Mouse (Mus musculus) layer of hippocampus, adult 2 months (tissue): ENCODE results near the gene Sem1. TPM values are rescaled to one million over a fixed set of nuclear protein-coding genes. Genes with fewer than 3 reads are reported as not detected.
A peak's percentile ranks its signal among the peaks of the same experiment; 100 is the strongest.
"Not testable (repeated sequence)": the region's sequence is repeated elsewhere in the genome, so short reads cannot be mapped to it uniquely, and the experiment has no call there.

ENCODE experiments used
- DNase-seq, 2 experiments: peaks; one replicate each; pipeline ENCODE4 v3.0.0; 2022; ENCODE audit warnings: low spot score in 2 of 2
- H3K27ac ChIP-seq: fragments of 200-600 bp; 2 replicates; pipeline ENCODE4 v1.8.1; 2022
- H3K4me3 ChIP-seq: fragments of 200-600 bp; 2 replicates; pipeline ENCODE4 v1.8.1; 2022; ENCODE audit warnings: mild to moderate bottlenecking
- CTCF ChIP-seq: fragments of 200-600 bp; conservative IDR thresholded peaks from 2 replicates; pipeline ENCODE4 v1.8.1; 2022; ENCODE audit warnings: antibody characterized with exemption, mild to moderate bottlenecking, moderate library complexity
- total RNA-seq, 2 experiments: library from RNA; stranded (reverse); gene quantifications; 2 replicates each; pipeline ENCODE4 v1.2.3; 2021

Gene Sem1
- total RNA-seq, 2 experiments from 2014 or later = 44.7 to 48.4 TPM

DNA sequence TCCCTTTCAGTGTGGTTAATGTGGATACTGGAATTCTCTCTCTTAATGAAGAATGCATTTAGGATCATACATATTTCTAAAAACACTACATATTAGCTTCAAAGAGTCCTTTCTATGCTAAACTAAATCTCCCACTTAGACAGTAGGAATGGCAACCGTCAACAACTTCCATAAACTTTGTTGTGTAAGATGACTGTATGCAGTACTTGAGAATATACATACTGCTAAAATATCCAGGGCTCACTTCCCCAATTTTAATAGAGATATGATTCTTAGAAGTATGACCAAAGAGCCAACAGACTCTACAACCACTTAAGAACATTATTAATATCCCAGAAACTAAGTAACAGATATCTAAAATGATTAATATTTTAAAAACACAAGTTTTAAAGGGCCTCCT is 20.8 kb downstream of the Sem1 start:
- no peak overlapping the region for H3K27ac ChIP-seq
- TF ChIP-seq CTCF = no peak
- H3K4me3 ChIP-seq = no peak overlapping the region
- DNase-seq = no peak

DNA sequence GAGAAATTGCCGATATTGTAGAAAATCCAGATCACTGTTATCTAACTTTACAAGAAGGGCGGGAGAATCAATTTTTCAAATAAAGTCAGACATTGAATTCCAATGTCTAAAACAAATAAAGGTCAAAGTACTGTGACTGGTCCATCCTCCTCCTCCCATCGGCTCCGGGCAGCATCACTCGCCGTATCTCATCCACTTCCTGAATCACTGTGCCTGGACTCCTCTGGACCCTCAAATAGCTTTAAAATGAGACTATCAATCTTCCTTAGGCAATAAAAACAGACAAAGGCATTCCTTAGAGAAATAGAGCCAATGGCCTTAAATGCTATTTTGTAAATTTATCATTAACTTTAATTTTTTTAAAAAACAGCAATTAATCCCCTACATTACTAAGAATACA is 26.5 kb downstream of the Sem1 start:
- H3K27ac ChIP-seq = no peak overlapping the region
- H3K4me3 ChIP-seq = no peak overlapping the region
- no peak for TF ChIP-seq CTCF
- no peak for DNase-seq

DNA sequence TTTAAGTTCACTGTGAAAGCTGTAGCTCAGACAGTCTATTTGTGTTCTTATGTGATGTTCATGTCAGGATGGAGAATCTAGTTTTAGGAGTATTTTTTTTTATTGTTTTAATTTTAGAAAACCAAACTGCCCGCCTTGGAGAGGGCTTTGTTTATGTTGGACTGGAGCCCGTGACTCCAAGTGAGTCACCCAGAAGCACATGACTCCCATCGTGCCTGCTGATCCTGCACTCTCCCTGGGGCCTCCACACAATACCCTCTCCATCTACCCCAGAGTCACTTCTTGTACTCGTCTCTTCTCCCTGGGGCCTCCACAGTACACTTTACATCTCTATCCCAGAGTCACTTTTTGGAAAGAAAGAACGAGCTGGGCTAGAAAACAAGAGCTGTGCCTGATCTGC is 30.5 kb downstream of the Sem1 start:
- TF ChIP-seq CTCF = no peak
- H3K4me3 ChIP-seq = no peak overlapping the region
- DNase-seq = no peak
- no peak overlapping the region for H3K27ac ChIP-seq

DNA sequence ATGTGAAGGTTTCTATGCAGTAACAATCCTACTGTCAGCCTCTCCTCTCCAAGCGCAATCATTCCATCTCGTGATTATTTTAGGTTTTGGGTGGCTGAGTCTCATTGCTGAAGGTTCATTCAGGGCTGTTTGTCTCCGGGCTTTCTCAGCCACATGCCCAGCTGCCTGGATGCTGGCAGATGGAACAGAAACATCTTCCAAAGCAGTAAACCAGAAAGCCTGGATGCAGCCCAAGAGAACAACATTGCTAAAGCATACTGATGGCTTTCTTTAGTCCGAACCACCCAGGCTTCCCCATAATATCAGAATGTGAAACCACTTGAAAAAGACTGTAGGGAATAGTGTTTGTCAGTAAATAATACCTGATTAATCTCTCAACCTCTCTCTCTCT is 34.2 kb downstream of the Sem1 start:
- DNase-seq = peak; percentile 16 to 55
- Histone ChIP-seq H3K4me3 (no peak overlapping the region), H3K27ac (no peak overlapping the region)
- no peak for TF ChIP-seq CTCF

DNA sequence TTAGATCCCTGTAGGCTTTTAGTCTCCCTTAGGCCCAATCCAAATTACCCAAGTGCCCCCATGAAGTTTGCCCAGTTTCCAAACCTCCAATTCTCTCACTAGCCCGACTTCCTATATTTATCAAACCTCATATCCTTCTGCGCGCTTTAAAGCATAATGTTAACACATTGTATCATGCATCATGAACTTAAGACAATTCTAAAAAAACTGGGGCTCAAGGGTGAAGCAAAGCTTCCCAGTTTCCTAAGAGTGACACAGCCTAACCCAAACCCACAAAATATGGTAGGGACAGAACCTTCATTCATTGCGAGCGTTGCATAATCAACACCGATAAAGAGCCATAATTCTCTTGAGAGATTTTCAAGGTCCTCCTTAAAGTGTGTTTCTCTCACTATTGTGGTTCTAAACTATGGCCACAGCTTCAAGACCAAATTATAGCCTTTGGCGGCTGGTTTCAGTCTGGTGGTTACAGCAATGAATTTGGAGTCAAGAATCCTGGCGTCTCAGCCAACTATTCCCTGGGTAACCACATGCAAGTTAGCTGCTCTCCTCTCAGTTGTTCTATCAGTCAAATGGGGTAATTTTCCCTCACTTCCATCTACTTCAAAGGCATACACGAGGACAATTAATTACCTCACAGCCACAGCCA is 34.7 kb downstream of the Sem1 start:
- TF ChIP-seq CTCF = no peak

DNA sequence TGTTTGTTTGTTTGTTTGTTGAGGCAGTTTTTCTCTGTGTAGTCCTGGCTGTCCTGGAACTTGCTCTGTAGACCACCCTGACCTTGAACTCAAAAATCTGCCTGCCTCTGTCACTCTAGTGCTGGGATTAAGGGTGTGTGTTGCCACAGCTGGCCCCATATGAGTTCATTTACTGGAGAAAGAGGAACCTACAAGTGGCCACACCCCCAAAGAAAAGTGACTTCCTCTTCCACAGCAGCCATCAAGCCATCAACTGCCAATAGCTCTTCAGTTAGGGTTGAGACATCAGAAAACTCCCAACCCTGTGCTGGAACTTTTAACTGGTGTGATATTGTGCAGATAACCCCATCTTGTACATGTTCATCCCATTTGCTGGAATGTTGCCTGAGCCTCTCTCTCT is 36.3 kb downstream of the Sem1 start:
- TF ChIP-seq CTCF = no peak
- no peak for DNase-seq
- Histone ChIP-seq H3K4me3 (no peak overlapping the region), H3K27ac (no peak overlapping the region)

More for the DNA sequence above, 34.7 kb downstream of the Sem1 start:
- no peak overlapping the region for H3K27ac ChIP-seq
- H3K4me3 ChIP-seq = no peak overlapping the region
- DNase-seq = no peak

DNA sequence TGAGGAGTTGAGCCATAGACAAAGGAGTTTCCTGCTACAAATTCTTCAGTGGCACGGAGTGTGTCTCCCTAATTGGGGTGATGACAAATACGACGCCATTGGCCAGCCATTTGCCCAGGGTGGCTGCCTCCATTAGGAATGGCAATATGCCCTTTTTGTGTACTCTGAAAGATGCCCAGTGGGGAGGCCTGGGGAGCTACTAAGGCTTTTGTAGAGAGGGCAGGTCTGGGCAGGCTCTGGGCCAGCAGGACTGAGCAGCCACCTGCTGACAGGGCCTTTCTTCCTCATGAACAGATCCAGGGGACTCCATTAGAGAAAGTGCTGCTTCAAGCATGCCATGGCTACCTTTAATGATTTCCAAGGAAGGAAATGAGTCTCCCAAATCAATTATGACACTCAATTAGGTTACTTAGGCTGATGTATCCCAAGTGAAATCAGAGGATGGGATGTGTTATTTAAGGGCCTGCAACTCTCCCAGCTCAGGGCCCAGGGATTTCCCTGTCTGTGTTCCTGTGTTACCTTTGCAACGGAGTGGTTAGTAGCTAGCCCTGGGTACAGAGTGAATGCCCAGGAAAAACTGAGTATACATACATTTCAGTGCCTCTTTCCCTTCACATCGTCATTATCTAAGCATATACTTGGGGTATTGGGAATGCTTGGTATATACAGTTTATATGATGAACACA is 41.5 kb downstream of the Sem1 start:
- no peak for DNase-seq
- Histone ChIP-seq H3K4me3 (no peak overlapping the region), H3K27ac (no peak overlapping the region)
- TF ChIP-seq CTCF = no peak

DNA sequence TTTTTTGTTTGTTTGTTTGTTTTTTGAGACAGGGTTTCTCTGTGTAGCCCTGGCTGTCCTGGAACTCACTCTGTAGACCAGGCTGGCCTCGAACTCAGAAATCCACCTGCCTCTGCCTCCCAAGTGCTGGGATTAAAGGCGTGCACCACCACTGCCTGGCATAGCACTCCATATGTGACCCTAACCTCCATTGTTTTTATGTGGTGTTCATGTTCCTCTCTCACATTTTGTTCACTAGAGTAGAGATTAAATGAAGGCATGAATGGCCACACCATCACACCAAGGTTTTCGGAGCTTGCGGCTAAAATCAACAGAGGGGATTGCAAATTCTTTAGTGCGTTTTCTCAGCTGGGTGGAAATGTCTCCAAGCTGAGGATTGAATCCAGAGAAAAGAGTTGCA is 42.1 kb downstream of the Sem1 start:
- DNase-seq, H3K27ac ChIP-seq, H3K4me3 ChIP-seq: not testable (repeated sequence)
